ENCODE assay signal across 24 mouse cellular contexts in the genomic region with DNA sequence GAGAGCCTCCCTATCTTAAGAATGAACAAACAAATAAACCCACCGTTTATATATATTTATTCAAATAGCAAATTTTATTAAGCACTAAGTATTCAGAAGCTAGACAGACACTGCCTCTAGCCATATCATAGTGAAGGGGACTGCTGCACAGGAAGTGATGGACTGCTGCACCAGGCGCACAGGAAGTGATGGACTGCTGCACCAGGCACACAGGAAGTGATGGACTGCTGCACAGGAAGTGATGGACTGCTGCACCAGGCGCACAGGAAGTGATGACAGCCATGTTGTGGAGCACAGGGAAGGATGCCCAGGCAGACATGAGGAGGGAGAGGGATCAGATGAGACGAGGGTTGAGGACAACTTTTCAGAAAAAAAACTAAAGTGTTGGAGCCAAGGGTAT. TPM values are rescaled to one million over a fixed set of nuclear protein-coding genes. Genes with fewer than 3 reads are reported as not detected.
DNase-seq lines count a peak whose midpoint lies in the region; ATAC-seq and TF ChIP-seq lines count a peak whose summit lies in the region.
"Had no signal": no experiment of that assay in that cellular context is flagged by ENCODE, and none has a peak within 500 bp of the region (broad histone marks: within the 10 kb centered on the region; RNA-seq: fewer than 3 reads in every experiment).

No protein-coding gene starts in this region.

- H3K36me3 ChIP-seq in forebrain, embryonic 14.5 days (ENCODE audit: control insufficient read depth, insufficient read depth, low read length) = no peaks in the 10 kb centered on the region
- no peaks in the 10 kb centered on the region for H3K36me3 ChIP-seq in forebrain, embryonic 10.5 days (replicated peaks)
- no peaks in the 10 kb centered on the region for H3K36me3 ChIP-seq in midbrain, postnatal 0 days (ENCODE audit: insufficient read depth, low read length)
- H3K36me3 ChIP-seq in midbrain, embryonic 15.5 days (replicated peaks) = no peaks in the 10 kb centered on the region
- no peaks in the 10 kb centered on the region for H3K36me3 ChIP-seq in splenic B cell, adult 2 months (ENCODE audit: control insufficient read depth, insufficient read depth, low read length, poor library complexity, severe bottlenecking)
- no peaks in the 10 kb centered on the region for H3K36me3 ChIP-seq in kidney, embryonic 14.5 days (ENCODE audit: control insufficient read depth, insufficient read depth, low read length)
- H3K36me3 ChIP-seq: embryonic facial prominence, embryonic 15.5 days; limb, embryonic 13.5 days; liver, embryonic 13.5 days had no signal

- DNase-seq in forebrain, embryonic 14.5 days (ENCODE audit: low spot score) = no peak
- no peak for DNase-seq in forebrain, embryonic 10.5 days (ENCODE audit: extremely low spot score, low spot score)
- no peak for DNase-seq in midbrain, postnatal 0 days (ENCODE audit: low spot score)
- peak; percentile 10 for DNase-seq in MN1 (ENCODE audit: low spot score)
- peak; percentile 2 for DNase-seq in splenic B cell, adult 2 months (ENCODE audit: low read depth, low spot score)
- no peak for DNase-seq in cerebellum, adult 9-11 months
- DNase-seq: adrenal gland, adult 8-10 months; cerebellum, adult 2 months; gastrocnemius, postnatal 10 days; heart, adult 11 months; kidney, adult 11 months; kidney, postnatal 4 days; liver, embryonic 13.5 days; right cerebral cortex, postnatal 14 days; thymus, postnatal 25 days had no signal

- no peak for TF ChIP-seq CTCF in midbrain, postnatal 0 days (IDR thresholded peaks at IDR 0.05)

- H3K27me3 ChIP-seq in forebrain, embryonic 14.5 days (replicated peaks; ENCODE audit: control insufficient read depth, insufficient read depth, low read length) = no peaks in the 10 kb centered on the region
- no peaks in the 10 kb centered on the region for H3K27me3 ChIP-seq in forebrain, embryonic 10.5 days (ENCODE audit: poor library complexity, severe bottlenecking)
- H3K27me3 ChIP-seq in midbrain, postnatal 0 days (ENCODE audit: insufficient read depth, low read length) = no peaks in the 10 kb centered on the region
- no peaks in the 10 kb centered on the region for H3K27me3 ChIP-seq in midbrain, embryonic 15.5 days (replicated peaks)
- no peaks in the 10 kb centered on the region for H3K27me3 ChIP-seq in splenic B cell, adult 2 months (ENCODE audit: control insufficient read depth, insufficient read depth, low read length, poor library complexity, severe bottlenecking)
- H3K27me3 ChIP-seq in kidney, embryonic 14.5 days (ENCODE audit: control insufficient read depth, insufficient read depth, low read length) = no peaks in the 10 kb centered on the region
- H3K27me3 ChIP-seq: embryonic facial prominence, embryonic 15.5 days; limb, embryonic 13.5 days; liver, embryonic 13.5 days had no signal

- no peak overlapping the region for H3K9ac ChIP-seq in forebrain, embryonic 14.5 days (ENCODE audit: low read length)
- no peak overlapping the region for H3K9ac ChIP-seq in midbrain, postnatal 0 days (replicated peaks; ENCODE audit: low read length, poor library complexity, severe bottlenecking)
- no peak overlapping the region for H3K9ac ChIP-seq in midbrain, embryonic 15.5 days
- H3K9ac ChIP-seq in kidney, embryonic 14.5 days (ENCODE audit: low read depth, low read length) = no peak overlapping the region
- H3K9ac ChIP-seq: embryonic facial prominence, embryonic 15.5 days; limb, embryonic 13.5 days; liver, embryonic 13.5 days; lung, embryonic 14.5 days had no signal

- no peak overlapping the region for H3K4me2 ChIP-seq in forebrain, embryonic 14.5 days (ENCODE audit: low read length)
- H3K4me2 ChIP-seq in midbrain, postnatal 0 days (ENCODE audit: low read depth, low read length, poor library complexity, severe bottlenecking) = no peak overlapping the region
- no peak overlapping the region for H3K4me2 ChIP-seq in midbrain, embryonic 15.5 days
- H3K4me2 ChIP-seq in kidney, embryonic 14.5 days (replicated peaks; ENCODE audit: low read depth, low read length) = no peak overlapping the region
- H3K4me2 ChIP-seq: embryonic facial prominence, embryonic 15.5 days; heart, embryonic 11.5 days; limb, embryonic 13.5 days; liver, embryonic 13.5 days; lung, embryonic 14.5 days had no signal

- no peak for ATAC-seq in forebrain, embryonic 14.5 days
- peak; percentile 54; the same call in 1 of the 2 replicates for ATAC-seq in midbrain, postnatal 0 days (ENCODE audit: low FRiP score)
- ATAC-seq in midbrain, embryonic 15.5 days (replicated peaks) = no peak
- no peak for ATAC-seq in kidney, embryonic 14.5 days (ENCODE audit: low FRiP score, low TSS enrichment)
- ATAC-seq: activated CD4-positive, CD25-positive, alpha-beta regulatory T cell, adult 4 months had no signal

- no peaks in the 10 kb centered on the region for H3K9me3 ChIP-seq in forebrain, embryonic 14.5 days (replicated peaks; ENCODE audit: control insufficient read depth, low read length)
- H3K9me3 ChIP-seq in forebrain, embryonic 10.5 days = no peaks in the 10 kb centered on the region
- no peaks in the 10 kb centered on the region for H3K9me3 ChIP-seq in midbrain, postnatal 0 days (ENCODE audit: low read length)
- no peaks in the 10 kb centered on the region for H3K9me3 ChIP-seq in midbrain, embryonic 15.5 days
- H3K9me3 ChIP-seq in kidney, embryonic 14.5 days (ENCODE audit: control insufficient read depth, low read length) = no peaks in the 10 kb centered on the region
- H3K9me3 ChIP-seq: embryonic facial prominence, embryonic 15.5 days; limb, embryonic 13.5 days; liver, embryonic 13.5 days had no signal

- H3K27ac ChIP-seq in forebrain, embryonic 14.5 days (ENCODE audit: low read depth, low read length) = peak overlapping the region; percentile 17; the same call in 1 of the 2 replicates
- H3K27ac ChIP-seq in forebrain, embryonic 10.5 days = no peak overlapping the region
- H3K27ac ChIP-seq in midbrain, postnatal 0 days (ENCODE audit: low read depth, low read length) = no peak overlapping the region
- no peak overlapping the region for H3K27ac ChIP-seq in midbrain, embryonic 15.5 days
- H3K27ac ChIP-seq in kidney, embryonic 14.5 days (ENCODE audit: low read depth, low read length) = no peak overlapping the region
- H3K27ac ChIP-seq: embryonic facial prominence, embryonic 15.5 days; limb, embryonic 13.5 days; liver, embryonic 13.5 days had no signal

- H3K4me1 ChIP-seq in forebrain, embryonic 14.5 days (ENCODE audit: control insufficient read depth, insufficient read depth, low read length) = no peaks in the 10 kb centered on the region
- H3K4me1 ChIP-seq in forebrain, embryonic 10.5 days = no peaks in the 10 kb centered on the region
- no peaks in the 10 kb centered on the region for H3K4me1 ChIP-seq in midbrain, postnatal 0 days (ENCODE audit: insufficient read depth, low read length)
- no peaks in the 10 kb centered on the region for H3K4me1 ChIP-seq in midbrain, embryonic 15.5 days
- H3K4me1 ChIP-seq in kidney, embryonic 14.5 days (ENCODE audit: control insufficient read depth, insufficient read depth, low read length) = no peaks in the 10 kb centered on the region
- H3K4me1 ChIP-seq: liver, embryonic 13.5 days had no signal

- WGBS in forebrain, embryonic 14.5 days = 93% methylated on average over 4 of the region's 4 CpGs
- WGBS in forebrain, embryonic 10.5 days = 89% methylated on average over 4 of the region's 4 CpGs
- 92% methylated on average over 4 of the region's 4 CpGs for WGBS in midbrain, postnatal 0 days
- 89% methylated on average over 4 of the region's 4 CpGs for WGBS in midbrain, embryonic 15.5 days
- WGBS in kidney, embryonic 14.5 days = 97% methylated on average over 4 of the region's 4 CpGs

- no peak overlapping the region for H3K4me3 ChIP-seq in forebrain, embryonic 14.5 days (ENCODE audit: low read depth, low read length)
- no peak overlapping the region for H3K4me3 ChIP-seq in forebrain, embryonic 10.5 days
- no peak overlapping the region for H3K4me3 ChIP-seq in midbrain, postnatal 0 days (ENCODE audit: low read depth, low read length)
- H3K4me3 ChIP-seq in midbrain, embryonic 15.5 days = no peak overlapping the region
- no peak overlapping the region for H3K4me3 ChIP-seq in kidney, embryonic 14.5 days (ENCODE audit: low read length)
- H3K4me3 ChIP-seq: embryonic facial prominence, embryonic 15.5 days; limb, embryonic 13.5 days; liver, embryonic 13.5 days had no signal

RNA-seq across cellular contexts. Expression of gene Aox4, which starts 5.2 kb away (rescaled TPM):
- 0.80 and 0.96 TPM in 2 replicates for polyA plus RNA-seq in forebrain, embryonic 14.5 days (2014; fragmentation: Nextera tagmentation; extraction: Ambion mirVana)
- not detected in 2 replicates for polyA plus RNA-seq in forebrain, embryonic 10.5 days (2016; fragmentation: Nextera tagmentation; extraction: Ambion mirVana)
- 0.05 and 0.71 TPM in 2 replicates for total RNA-seq in midbrain, postnatal 0 days (2014; rRNA removed)
- polyA plus RNA-seq in midbrain, postnatal 0 days (2015; fragmentation: Nextera tagmentation; extraction: Ambion mirVana) = 0.21 and 0.45 TPM in 2 replicates
- polyA plus RNA-seq in midbrain, embryonic 15.5 days (2015; fragmentation: Nextera tagmentation; extraction: Ambion mirVana) = 0.34 and 0.43 TPM in 2 replicates
- 0.14 TPM in 1 of 2 replicates, not detected in the other for polyA plus RNA-seq in kidney, embryonic 14.5 days (2014; fragmentation: Nextera tagmentation; extraction: Ambion mirVana)
- total RNA-seq: adrenal gland, adult 8-10 months had no signal
- polyA plus RNA-seq: activated CD4-positive, CD25-positive, alpha-beta regulatory T cell, adult 4 months; heart, postnatal 0 days; hindbrain, embryonic 11.5 days had no signal

Comparison
In these comparisons a context has a peak if more than half of its experiments do, and no peak if none do; other contexts are left out.
1. DNase-seq: peak in MN1 (single experiment) and splenic B cell, adult 2 months (single experiment); none in forebrain, embryonic 14.5 days (single experiment), forebrain, embryonic 10.5 days (single experiment), midbrain, postnatal 0 days (single experiment) and cerebellum, adult 9-11 months (single experiment).